Mouse (Mus musculus) myocyte (in vitro differentiated cells): Measurements from ENCODE around the gene Spag9. TPM values are rescaled to one million over a fixed set of nuclear protein-coding genes. Genes with fewer than 3 reads are reported as not detected.

Experiments
- H3K27me3 ChIP-seq: one replicate; pipeline ENCODE4 v1.6.1; 2011; ENCODE audit not compliant: control insufficient read depth, insufficient read depth, insufficient read length
- H3K36me3 ChIP-seq: one replicate; pipeline ENCODE4 v1.6.1; 2011; ENCODE audit not compliant: control insufficient read depth, insufficient read depth
- H3K4me2 ChIP-seq: one replicate; pipeline ENCODE4 v1.6.1; 2011; ENCODE audit warnings: low read depth, control low read depth
- H3K4me3 ChIP-seq: one replicate; pipeline ENCODE4 v1.5.1; 2011; ENCODE audit warnings: mild to moderate bottlenecking, control low read depth, moderate library complexity
- H3K79me2 ChIP-seq: one replicate; pipeline ENCODE4 v1.6.1; 2011; ENCODE audit not compliant: control insufficient read depth, insufficient read depth
- H3ac ChIP-seq: one replicate; pipeline ENCODE4 v1.6.1; 2011; ENCODE audit not compliant: control insufficient read depth, insufficient read length
- CEBPB ChIP-seq: IDR thresholded peaks from 2 replicates; pipeline ENCODE4 v1.6.1; 2011; ENCODE audit warnings: mild to moderate bottlenecking, moderate library complexity; ENCODE audit not compliant: poor library complexity, insufficient read depth, severe bottlenecking
- E2F4 ChIP-seq: IDR thresholded peaks from one replicate; pipeline ENCODE4 v1.6.1; 2011; ENCODE audit warnings: mild to moderate bottlenecking, control low read depth, moderate library complexity; ENCODE audit not compliant: insufficient read depth
- MAX ChIP-seq: IDR thresholded peaks from one replicate; pipeline ENCODE4 v1.6.1; 2011; ENCODE audit warnings: low read depth, mild to moderate bottlenecking, control low read depth
- MYOD1 ChIP-seq, 3 experiments: IDR thresholded peaks; one replicate each; pipeline ENCODE4 v1.6.1; 2011; ENCODE audit warnings: control low read depth in 2 of 3, low read depth in 2 of 3, mild to moderate bottlenecking in 2 of 3, moderate library complexity in 1 of 3; ENCODE audit not compliant: insufficient read length in 2 of 3, control insufficient read depth in 1 of 3
- MYOG ChIP-seq, 3 experiments: IDR thresholded peaks; one replicate each; pipeline ENCODE4 v1.6.1; 2011; ENCODE audit warnings: control low read depth in 2 of 3, low read depth in 2 of 3, mild to moderate bottlenecking in 2 of 3; ENCODE audit not compliant: insufficient read length in 2 of 3, control insufficient read depth in 1 of 3, insufficient read depth in 1 of 3
- POLR2A ChIP-seq: IDR thresholded peaks from one replicate; pipeline ENCODE4 v1.6.1; 2011; ENCODE audit warnings: low read depth, mild to moderate bottlenecking, control low read depth, moderate library complexity; ENCODE audit not compliant: insufficient read length
- POLR2AphosphoS2 ChIP-seq: IDR thresholded peaks from one replicate; pipeline ENCODE4 v1.6.1; 2011; ENCODE audit warnings: low read depth, control low read depth; ENCODE audit not compliant: insufficient read length
- REST ChIP-seq: IDR thresholded peaks from one replicate; pipeline ENCODE4 v1.6.1; 2011; ENCODE audit warnings: mild to moderate bottlenecking, control low read depth, moderate library complexity; ENCODE audit not compliant: insufficient read depth, insufficient read length
- SRF ChIP-seq: IDR thresholded peaks from one replicate; pipeline ENCODE4 v1.6.1; 2011; ENCODE audit warnings: low read depth; ENCODE audit not compliant: control insufficient read depth, insufficient read length
- TCF12 ChIP-seq: IDR thresholded peaks from one replicate; pipeline ENCODE4 v1.6.1; 2011; ENCODE audit warnings: mild to moderate bottlenecking, control low read depth; ENCODE audit not compliant: poor library complexity, insufficient read depth, severe bottlenecking
- TCF3 ChIP-seq: IDR thresholded peaks from one replicate; pipeline ENCODE4 v1.6.1; 2011; ENCODE audit warnings: low read depth, control low read depth; ENCODE audit not compliant: insufficient read length
- USF1 ChIP-seq: IDR thresholded peaks from one replicate; pipeline ENCODE4 v1.6.1; 2011; ENCODE audit warnings: low read depth, mild to moderate bottlenecking, control low read depth, moderate library complexity
- polyA plus RNA-seq: library from polyadenylated mRNA; unstranded; fragments of >200 nt; fragmentation: generic; extraction: Trizol; gene quantifications from one replicate; pipeline ENCODE4 v1.2.1, GENCODE M21; 2012; ENCODE audit warnings: missing spikeins

The Spag9 gene
- polyA plus RNA-seq, 1 experiment: 16.9 TPM

DNA sequence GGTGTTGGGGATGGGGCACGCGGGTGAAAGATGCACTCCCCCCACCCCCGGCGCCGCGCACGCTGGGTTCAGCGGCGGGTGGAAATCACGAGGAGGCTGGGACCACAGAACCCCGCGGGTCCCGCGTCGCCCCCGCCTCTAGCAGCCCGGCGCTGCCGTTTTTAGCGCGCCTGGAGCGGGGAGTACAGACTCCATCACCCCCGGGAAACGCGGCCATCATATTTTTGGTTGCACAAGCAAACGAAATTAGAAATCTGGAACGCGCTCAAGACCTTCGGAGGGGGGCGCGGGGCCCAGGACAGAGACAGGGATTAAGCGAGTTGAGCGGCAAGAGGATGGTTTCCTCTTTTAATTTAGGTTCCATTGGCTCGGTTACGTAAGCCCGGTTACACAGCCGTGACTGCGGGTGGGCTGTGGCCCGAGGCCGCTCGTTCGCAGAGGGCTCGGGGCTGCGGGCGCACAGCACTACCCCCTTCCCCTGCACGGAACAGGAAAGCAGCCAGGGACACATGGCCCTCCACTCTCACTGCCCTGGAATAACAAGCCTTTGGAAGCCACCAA, 153.1 kb downstream of the Spag9 start:
- H3K27me3 ChIP-seq: no peaks in the 10 kb centered on the region
- no peak overlapping the region for H3ac ChIP-seq
- no peaks in the 10 kb centered on the region for H3K79me2 ChIP-seq
- H3K36me3 ChIP-seq: no peaks in the 10 kb centered on the region
- peak overlapping the region; percentile 24 for H3K4me2 ChIP-seq
- H3K4me3 ChIP-seq: no peak overlapping the region
- TF ChIP-seq MAX: no peak
- TF ChIP-seq E2F4: no peak
- TF ChIP-seq CEBPB: no peak
- TF ChIP-seq MYOD1 (IDR thresholded peaks at IDR 0.05; ENCODE audit: control insufficient read depth in 1 of 3, insufficient read length in 2 of 3, low read depth in 2 of 3): no peak
- TF ChIP-seq POLR2A: no peak
- no peak for TF ChIP-seq REST
- no peak for TF ChIP-seq USF1
- no peak for TF ChIP-seq TCF3
- TF ChIP-seq MYOG (IDR thresholded peaks at IDR 0.05; ENCODE audit: control insufficient read depth in 1 of 3, insufficient read depth in 1 of 3, insufficient read length in 2 of 3, low read depth in 2 of 3): no peak
- TF ChIP-seq POLR2AphosphoS2: no peak
- TF ChIP-seq TCF12: no peak
- no peak for TF ChIP-seq SRF

DNA sequence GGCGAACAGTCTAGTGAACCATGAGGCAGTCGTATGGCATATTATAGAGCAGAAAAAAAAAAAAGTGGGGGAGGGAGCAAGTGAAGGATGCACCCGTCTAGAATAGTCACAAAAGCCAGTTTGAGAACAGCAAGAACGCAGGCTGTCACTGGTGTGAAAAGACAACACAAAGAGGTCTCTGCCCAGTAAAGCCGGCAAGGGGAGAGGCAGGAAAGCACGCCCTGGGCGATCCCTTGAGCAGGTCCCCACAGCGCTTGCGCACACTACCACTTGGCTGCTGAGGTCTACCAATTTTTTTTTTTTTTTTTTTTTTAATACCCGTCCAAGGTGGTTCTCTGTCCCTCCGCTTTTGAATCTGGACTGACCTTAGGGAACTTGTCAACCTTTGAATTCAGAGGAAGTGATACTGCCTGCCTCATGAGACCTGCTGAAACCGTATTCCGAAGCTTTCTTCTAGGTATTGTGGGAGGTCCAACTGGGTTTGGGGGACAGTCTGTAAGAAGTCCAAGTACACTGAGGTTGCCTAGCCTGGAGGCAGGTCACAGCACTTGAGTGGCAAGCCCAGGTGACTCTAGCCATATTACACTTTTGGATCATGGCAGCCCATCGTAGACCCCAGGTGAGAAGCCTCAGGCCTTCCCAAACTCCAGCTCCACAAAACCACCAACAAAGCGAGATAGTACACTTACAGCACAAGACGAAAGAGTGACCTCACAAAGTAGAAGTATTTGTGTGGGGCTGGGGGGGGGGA, 153.8 kb downstream of the Spag9 start:
- H3ac ChIP-seq: no peak overlapping the region
- H3K27me3 ChIP-seq: no peaks in the 10 kb centered on the region
- no peaks in the 10 kb centered on the region for H3K79me2 ChIP-seq
- TF ChIP-seq E2F4: no peak
- no peak for TF ChIP-seq POLR2A
- TF ChIP-seq POLR2AphosphoS2: no peak
- no peak for TF ChIP-seq MAX
- no peak for TF ChIP-seq USF1
- TF ChIP-seq MYOG (IDR thresholded peaks at IDR 0.05; ENCODE audit: control insufficient read depth in 1 of 3, insufficient read depth in 1 of 3, insufficient read length in 2 of 3, low read depth in 2 of 3): no peak
- TF ChIP-seq MYOD1 (IDR thresholded peaks at IDR 0.05; ENCODE audit: control insufficient read depth in 1 of 3, insufficient read length in 2 of 3, low read depth in 2 of 3): no peak
- no peak for TF ChIP-seq TCF3
- TF ChIP-seq SRF: no peak
- TF ChIP-seq TCF12: no peak
- TF ChIP-seq CEBPB: no peak
- TF ChIP-seq REST: no peak
- no peak overlapping the region for H3K4me3 ChIP-seq
- H3K36me3 ChIP-seq: no peaks in the 10 kb centered on the region
- no peak overlapping the region for H3K4me2 ChIP-seq

DNA sequence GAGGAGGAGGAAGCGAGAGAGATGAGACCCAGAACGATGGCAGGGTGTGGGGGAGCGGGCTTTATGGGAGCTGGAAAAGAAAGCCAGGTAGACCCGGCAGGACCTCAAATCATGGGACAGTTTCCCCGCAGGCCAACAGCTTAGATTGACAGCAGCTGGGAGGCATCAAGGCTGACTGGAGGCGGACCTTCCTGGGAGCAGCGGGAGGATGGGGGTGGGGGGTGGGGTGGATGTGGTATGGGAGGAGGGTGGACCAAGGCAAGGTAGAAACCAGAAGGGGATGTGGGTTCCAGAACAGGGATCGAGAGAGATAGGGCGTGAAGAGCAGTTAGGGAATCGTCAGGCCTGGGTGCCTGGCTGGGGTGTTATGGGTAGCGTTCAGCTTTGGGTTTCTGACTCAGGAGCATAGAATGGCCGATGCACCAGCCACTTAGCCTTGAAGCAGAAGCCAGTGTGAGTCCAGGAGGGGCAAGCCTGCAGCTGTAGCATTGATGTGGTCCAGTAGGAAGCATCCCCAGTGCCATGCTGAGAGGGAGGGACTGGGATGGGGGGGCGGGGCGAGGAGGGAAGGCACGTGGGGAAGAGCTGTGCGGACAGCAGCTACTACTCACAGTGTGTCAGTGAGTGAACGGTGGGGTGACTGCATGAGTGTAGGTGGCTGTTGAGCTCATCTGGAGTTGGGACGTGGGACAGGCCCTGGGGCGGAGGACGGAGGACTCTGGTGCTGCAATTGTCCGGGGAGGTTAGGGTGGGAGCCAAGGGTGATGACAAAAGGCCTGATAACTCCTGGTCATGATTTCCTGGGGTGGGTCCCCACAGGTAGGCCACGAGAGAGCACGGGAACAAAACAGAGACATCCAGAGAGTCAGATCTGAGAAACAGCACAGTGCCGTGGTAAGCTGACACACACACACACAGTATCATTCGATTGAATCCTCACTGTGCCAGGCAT, 154.9 kb downstream of the Spag9 start:
- H3K4me2 ChIP-seq: no peak overlapping the region
- H3K4me3 ChIP-seq: no peak overlapping the region
- no peaks in the 10 kb centered on the region for H3K27me3 ChIP-seq
- H3K36me3 ChIP-seq: no peaks in the 10 kb centered on the region
- H3K79me2 ChIP-seq: no peaks in the 10 kb centered on the region
- TF ChIP-seq CEBPB (no peak), USF1 (no peak), TCF12 (no peak), POLR2AphosphoS2 (no peak), MYOG (IDR thresholded peaks at IDR 0.05; ENCODE audit: control insufficient read depth in 1 of 3, insufficient read depth in 1 of 3, insufficient read length in 2 of 3, low read depth in 2 of 3) (no peak), POLR2A (no peak), REST (no peak), SRF (no peak), E2F4 (no peak), MAX (no peak)
- no peak overlapping the region for H3ac ChIP-seq

DNA sequence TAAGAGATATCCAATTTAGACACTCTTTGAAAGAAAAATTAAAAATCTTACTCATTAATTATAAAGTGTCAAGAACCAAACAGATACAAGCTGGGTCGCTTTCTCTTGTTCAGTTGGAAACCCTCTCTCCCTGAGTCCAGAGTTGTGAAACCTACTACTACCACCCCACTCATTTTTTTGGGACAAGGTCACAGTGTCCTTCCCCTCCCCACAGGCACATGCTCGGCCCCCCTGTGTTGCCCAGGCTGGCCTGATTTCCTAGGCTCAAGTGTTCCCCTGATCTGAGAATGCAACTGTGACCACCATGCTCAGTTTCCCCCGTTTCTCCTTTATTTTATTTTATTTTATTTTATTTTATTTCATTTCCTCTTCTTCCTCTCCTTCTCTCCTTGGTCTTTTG, 158.3 kb downstream of the Spag9 start:
- Histone ChIP-seq H3K4me2 (no peak overlapping the region), H3K4me3 (no peak overlapping the region), H3K79me2 (no peaks in the 10 kb centered on the region), H3K36me3 (no peaks in the 10 kb centered on the region), H3K27me3 (no peaks in the 10 kb centered on the region), H3ac (no peak overlapping the region)
- TF ChIP-seq MYOG (IDR thresholded peaks at IDR 0.05; ENCODE audit: control insufficient read depth in 1 of 3, insufficient read depth in 1 of 3, insufficient read length in 2 of 3, low read depth in 2 of 3) (no peak), USF1 (no peak), CEBPB (no peak), REST (no peak), POLR2AphosphoS2 (no peak), MAX (no peak), TCF3 (no peak), MYOD1 (IDR thresholded peaks at IDR 0.05; ENCODE audit: control insufficient read depth in 1 of 3, insufficient read length in 2 of 3, low read depth in 2 of 3) (no peak), TCF12 (no peak), SRF (no peak), E2F4 (no peak), POLR2A (no peak)
